Mouse (Mus musculus) heart, embryonic 16.5 days (tissue): Measurements from ENCODE around the gene Shank3. TPM values are rescaled to one million over a fixed set of nuclear protein-coding genes. Genes with fewer than 3 reads are reported as not detected.

Experiments used
- ATAC-seq: fragments of 200-750 bp; cut with Nextera tagmentation; replicated peaks from 2 replicates; pipeline ENCODE4 v1.8.0; 2017; ENCODE audit warnings: moderate number of reproducible peaks; ENCODE audit not compliant: insufficient read depth, low FRiP score; ENCODE audit errors: extremely low read depth
- H3K27ac ChIP-seq: fragments of 300-500 bp; sonication (generic); 2 replicates; pipeline ENCODE4 v1.5.1; 2014; ENCODE audit warnings: mild to moderate bottlenecking, low read length, control low read depth, moderate library complexity
- H3K27me3 ChIP-seq: fragments of 300-500 bp; sonication (generic); 2 replicates; pipeline ENCODE4 v1.6.1; 2014; ENCODE audit warnings: low read length, mixed read lengths; ENCODE audit not compliant: control insufficient read depth, insufficient read depth
- H3K36me3 ChIP-seq: fragments of 300-500 bp; sonication (generic); 2 replicates; pipeline ENCODE4 v1.6.1; 2014; ENCODE audit not compliant: control insufficient read depth, insufficient read depth
- H3K4me1 ChIP-seq: fragments of 300-500 bp; sonication (generic); 2 replicates; pipeline ENCODE4 v1.6.1; 2014; ENCODE audit warnings: low read length, mixed read lengths; ENCODE audit not compliant: control insufficient read depth, insufficient read depth
- H3K4me2 ChIP-seq: fragments of 300-500 bp; sonication (generic); 2 replicates; pipeline ENCODE4 v1.6.1; 2014; ENCODE audit warnings: low read depth, mild to moderate bottlenecking, control low read depth, low read length
- H3K4me3 ChIP-seq: fragments of 300-500 bp; sonication (generic); 2 replicates; pipeline ENCODE4 v1.5.1; 2014; ENCODE audit warnings: mild to moderate bottlenecking, control low read depth, low read length
- H3K9ac ChIP-seq: fragments of 300-500 bp; sonication (generic); 2 replicates; pipeline ENCODE4 v1.6.1; 2014; ENCODE audit warnings: low read length, control low read depth
- H3K9me3 ChIP-seq: fragments of 300-500 bp; sonication (generic); replicated peaks from 2 replicates; pipeline ENCODE4 v1.6.1; 2016; ENCODE audit warnings: low read length; ENCODE audit not compliant: control insufficient read depth
- WGBS: fragments of 180-500 bp; shearing (Covaris S2); extraction: QIAGEN DNeasy Blood & Tissue Kit; methylation state at CpG from one replicate; pipeline ENCODE4 v1.1.7; 2014; 5-methylcytosine and 5-hydroxymethylcytosine counted together
- polyA plus RNA-seq: library from polyadenylated mRNA; unstranded; fragments of >200 nt; fragmentation: Nextera tagmentation; extraction: Ambion mirVana; gene quantifications from 2 replicates; pipeline ENCODE4 v1.2.1, GENCODE M21; 2015

The Shank3 gene
- polyA plus RNA-seq, 1 experiment from 2014 or later = 1.6 TPM

DNA sequence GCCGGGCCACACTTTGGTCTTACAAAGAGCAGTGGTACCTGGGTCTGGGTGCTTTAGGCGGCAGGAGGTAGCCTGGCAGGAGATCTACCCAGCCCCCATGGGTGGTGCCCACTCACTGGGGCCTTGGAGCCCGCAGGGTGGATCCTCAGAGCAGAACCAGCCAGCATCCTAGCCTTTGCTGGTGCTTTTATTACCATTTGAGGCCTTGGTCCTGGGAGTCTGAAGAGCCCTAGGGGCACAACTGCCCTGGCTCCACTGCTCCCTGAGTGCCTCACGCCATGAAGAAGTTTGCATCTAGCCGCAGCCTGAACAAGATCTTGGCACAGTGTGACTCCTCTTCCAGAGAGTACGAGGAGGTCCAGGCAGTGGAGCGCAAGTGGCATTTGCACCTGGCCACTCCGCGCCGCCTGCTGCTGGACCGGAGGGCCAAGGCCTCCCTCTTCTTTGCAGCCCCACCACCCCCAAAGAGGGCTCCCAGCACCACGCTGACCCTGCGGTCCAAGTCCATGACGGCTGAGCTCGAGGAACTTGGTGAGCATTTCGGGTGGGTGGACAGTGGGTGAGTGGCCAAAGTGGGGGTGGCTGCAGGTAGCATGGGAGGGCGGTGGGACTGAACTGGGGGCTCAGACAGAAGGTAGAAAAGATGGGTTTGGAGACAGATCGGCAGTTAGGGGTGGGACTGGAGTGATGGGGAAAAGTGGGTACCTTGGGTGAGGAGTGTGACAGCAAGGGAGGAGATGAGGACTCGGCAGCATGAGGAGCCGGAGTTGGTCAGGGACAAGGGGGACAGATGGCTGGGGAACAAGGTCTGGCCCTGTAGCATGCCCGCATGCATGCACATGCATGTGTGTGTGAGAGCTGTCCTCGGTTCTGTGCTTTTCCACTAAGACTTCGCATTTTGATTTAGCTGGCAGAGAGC, 33.8 kb downstream of the Shank3 start:
- WGBS = 75% methylated on average over 23 of the region's 23 CpGs
- Histone ChIP-seq H3K27me3 (peaks cover 16% of the 10 kb centered on the region), H3K4me1 (no peaks in the 10 kb centered on the region), H3K9me3 (no peaks in the 10 kb centered on the region), H3K9ac (no peak overlapping the region), H3K36me3 (no peaks in the 10 kb centered on the region), H3K27ac (no peak overlapping the region), H3K4me2 (no peak overlapping the region), H3K4me3 (no peak overlapping the region)
- ATAC-seq = no peak

GRCm38 (mm10) chr15:89533843-89534207, 34.4 kb downstream of the Shank3 start:
- no peak overlapping the region for H3K27ac ChIP-seq
- H3K27me3 ChIP-seq = peaks cover 16% of the 10 kb centered on the region
- no peaks in the 10 kb centered on the region for H3K36me3 ChIP-seq
- H3K4me1 ChIP-seq = no peaks in the 10 kb centered on the region
- H3K4me3 ChIP-seq = no peak overlapping the region
- no peak for ATAC-seq
- no peak overlapping the region for H3K4me2 ChIP-seq
- H3K9ac ChIP-seq = no peak overlapping the region
- no peaks in the 10 kb centered on the region for H3K9me3 ChIP-seq
- WGBS = 80% methylated on average over 10 of the region's 10 CpGs

- H3K9me3 ChIP-seq = no peaks in the 10 kb centered on the region
- no peak overlapping the region for H3K27ac ChIP-seq
- peaks cover 7% of the 10 kb centered on the region; the same call in 1 of the 2 replicates for H3K27me3 ChIP-seq
- H3K4me3 ChIP-seq = no peak overlapping the region
- no peak overlapping the region for H3K4me2 ChIP-seq
- ATAC-seq = no peak
- no peak overlapping the region for H3K9ac ChIP-seq
- WGBS = 81% methylated on average over 7 of the region's 7 CpGs
- H3K36me3 ChIP-seq = no peaks in the 10 kb centered on the region
- H3K4me1 ChIP-seq = 0 out of 2 replicates have a peak, but pooled peaks cover 2% of the 10 kb centered on the region
Measured at GRCm38 (mm10) chr15:89544171-89544570, 44.7 kb downstream of the Shank3 start.

DNA sequence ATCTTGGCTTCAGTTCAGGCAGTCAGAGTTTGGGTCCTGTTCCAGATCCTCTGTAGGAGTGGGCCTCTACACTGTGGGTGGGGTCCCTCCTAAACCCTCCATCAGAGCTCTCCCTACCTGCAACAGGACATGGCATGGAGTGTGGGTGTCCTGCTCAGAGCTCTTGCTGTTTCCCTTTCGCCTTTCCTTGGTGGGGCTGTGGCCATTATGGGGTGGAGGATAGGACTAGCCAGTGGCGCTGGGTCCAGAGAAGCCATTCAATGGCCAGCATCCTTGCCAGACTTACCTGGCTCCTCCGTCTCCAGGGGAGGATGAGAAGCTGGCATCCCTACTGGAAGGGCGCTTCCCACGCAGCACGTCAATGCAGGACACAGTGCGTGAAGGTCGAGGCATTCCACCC, 47.9 kb downstream of the Shank3 start:
- peak overlapping the region; percentile 27; the same call in 1 of the 2 replicates for H3K9ac ChIP-seq
- no peaks in the 10 kb centered on the region for H3K36me3 ChIP-seq
- peaks cover 12% of the 10 kb centered on the region for H3K27me3 ChIP-seq
- peak overlapping the region; percentile 45 for H3K4me3 ChIP-seq
- H3K4me2 ChIP-seq = peak overlapping the region; percentile 66
- no peaks in the 10 kb centered on the region for H3K9me3 ChIP-seq
- H3K4me1 ChIP-seq = 0 out of 2 replicates have a peak, but pooled peaks cover 2% of the 10 kb centered on the region
- no peak for ATAC-seq
- no peak overlapping the region for H3K27ac ChIP-seq
- 53% methylated on average over 8 of the region's 8 CpGs for WGBS

DNA sequence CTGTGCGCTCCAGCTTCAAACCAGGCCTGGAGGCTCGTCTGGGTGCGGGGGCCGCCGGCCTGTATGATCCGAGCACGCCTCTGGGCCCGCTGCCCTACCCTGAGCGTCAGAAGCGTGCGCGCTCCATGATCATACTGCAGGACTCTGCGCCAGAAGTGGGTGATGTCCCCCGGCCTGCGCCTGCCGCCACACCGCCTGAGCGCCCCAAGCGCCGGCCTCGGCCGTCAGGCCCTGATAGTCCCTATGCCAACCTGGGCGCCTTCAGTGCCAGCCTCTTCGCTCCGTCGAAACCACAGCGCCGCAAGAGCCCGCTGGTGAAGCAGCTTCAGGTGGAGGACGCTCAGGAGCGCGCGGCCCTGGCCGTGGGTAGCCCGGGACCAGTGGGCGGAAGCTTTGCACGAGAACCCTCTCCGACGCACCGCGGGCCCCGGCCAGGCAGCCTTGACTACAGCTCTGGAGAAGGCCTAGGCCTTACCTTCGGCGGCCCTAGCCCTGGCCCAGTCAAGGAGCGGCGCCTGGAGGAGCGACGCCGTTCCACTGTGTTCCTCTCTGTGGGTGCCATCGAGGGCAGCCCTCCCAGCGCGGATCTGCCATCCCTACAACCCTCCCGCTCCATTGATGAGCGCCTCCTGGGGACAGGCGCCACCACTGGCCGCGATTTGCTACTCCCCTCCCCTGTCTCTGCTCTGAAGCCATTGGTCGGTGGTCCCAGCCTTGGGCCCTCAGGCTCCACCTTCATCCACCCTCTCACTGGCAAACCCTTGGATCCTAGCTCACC, 48.6 kb downstream of the Shank3 start:
- H3K27me3 ChIP-seq = peaks cover 12% of the 10 kb centered on the region
- H3K4me2 ChIP-seq = peak overlapping the region; percentile 66
- peak; percentile 47 for ATAC-seq
- peak overlapping the region; percentile 45 for H3K4me3 ChIP-seq
- peak overlapping the region; percentile 27 for H3K9ac ChIP-seq
- no peak overlapping the region for H3K27ac ChIP-seq
- H3K36me3 ChIP-seq = no peaks in the 10 kb centered on the region
- 22% methylated on average over 58 of the region's 58 CpGs for WGBS
- H3K9me3 ChIP-seq = no peaks in the 10 kb centered on the region
- H3K4me1 ChIP-seq = 0 out of 2 replicates have a peak, but pooled peaks cover 2% of the 10 kb centered on the region

- Histone ChIP-seq H3K4me1 (0 out of 2 replicates have a peak, but pooled peaks cover 2% of the 10 kb centered on the region), H3K36me3 (no peaks in the 10 kb centered on the region), H3K4me2 (peak overlapping the region; percentile 66), H3K4me3 (peak overlapping the region; percentile 45), H3K9me3 (no peaks in the 10 kb centered on the region), H3K9ac (no peak overlapping the region), H3K27me3 (peaks cover 12% of the 10 kb centered on the region), H3K27ac (no peak overlapping the region)
- 47% methylated on average over 11 of the region's 11 CpGs for WGBS
- no peak; the same call in 1 of the 2 replicates for ATAC-seq
Measured at GRCm38 (mm10) chr15:89548837-89549236, 49.4 kb downstream of the Shank3 start.

GRCm38 (mm10) chr15:89550506-89550905, 51.1 kb downstream of the Shank3 start:
- Histone ChIP-seq H3K9ac (no peak overlapping the region), H3K4me3 (no peak overlapping the region), H3K9me3 (no peaks in the 10 kb centered on the region), H3K4me2 (no peak overlapping the region), H3K4me1 (0 out of 2 replicates have a peak, but pooled peaks cover 2% of the 10 kb centered on the region), H3K27ac (no peak overlapping the region), H3K36me3 (no peaks in the 10 kb centered on the region), H3K27me3 (peaks cover 12% of the 10 kb centered on the region)
- WGBS = 85% methylated on average over 8 of the region's 8 CpGs
- no peak for ATAC-seq

DNA sequence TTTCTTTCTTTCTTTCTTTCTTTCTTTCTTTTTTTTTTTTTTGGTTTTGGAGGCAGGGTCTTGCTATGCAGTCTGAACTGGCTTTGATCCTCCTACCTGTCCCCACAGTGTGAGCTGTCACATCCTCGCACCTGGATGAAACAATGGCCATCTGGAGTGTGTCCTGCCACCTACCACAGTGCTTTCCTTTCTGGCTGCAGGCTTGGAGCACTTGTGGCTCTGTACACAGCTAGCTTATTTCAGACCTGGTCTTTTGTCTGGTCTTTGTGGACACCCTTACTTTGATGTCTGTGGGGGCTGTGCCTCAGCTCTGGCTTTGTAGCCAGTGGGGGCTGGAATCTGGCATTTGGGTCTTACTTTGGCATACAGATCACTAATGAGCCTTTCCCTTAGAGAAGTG, 52.3 kb downstream of the Shank3 start:
- 77% methylated on average over 1 of the region's 1 CpGs for WGBS
- no peaks in the 10 kb centered on the region for H3K9me3 ChIP-seq

More for the DNA sequence above, 52.3 kb downstream of the Shank3 start:
- Histone ChIP-seq H3K36me3 (no peaks in the 10 kb centered on the region), H3K27ac (no peak overlapping the region), H3K4me3 (no peak overlapping the region), H3K9ac (no peak overlapping the region), H3K4me1 (0 out of 2 replicates have a peak, but pooled peaks cover 2% of the 10 kb centered on the region), H3K4me2 (no peak overlapping the region), H3K27me3 (peaks cover 18% of the 10 kb centered on the region)
- no peak for ATAC-seq
